Mouse (Mus musculus): ENCODE data around the gene Bpifa1.

GRCm38 (mm10) chr2:154162307-154162706, 19.6 kb downstream of the Bpifa1 start, which contains the start of gene Bpifa5:
- TF ChIP-seq POLR2A (IDR thresholded peaks at IDR 0.05; ENCODE audit: low read depth, low read length), result no peak
- no peak for TF ChIP-seq CTCF (IDR thresholded peaks at IDR 0.05; ENCODE audit: borderline replicate concordance, insufficient read depth, low read length)
